Mouse (Mus musculus): ENCODE results near the gene Hpse.

Hpse gene

DNA sequence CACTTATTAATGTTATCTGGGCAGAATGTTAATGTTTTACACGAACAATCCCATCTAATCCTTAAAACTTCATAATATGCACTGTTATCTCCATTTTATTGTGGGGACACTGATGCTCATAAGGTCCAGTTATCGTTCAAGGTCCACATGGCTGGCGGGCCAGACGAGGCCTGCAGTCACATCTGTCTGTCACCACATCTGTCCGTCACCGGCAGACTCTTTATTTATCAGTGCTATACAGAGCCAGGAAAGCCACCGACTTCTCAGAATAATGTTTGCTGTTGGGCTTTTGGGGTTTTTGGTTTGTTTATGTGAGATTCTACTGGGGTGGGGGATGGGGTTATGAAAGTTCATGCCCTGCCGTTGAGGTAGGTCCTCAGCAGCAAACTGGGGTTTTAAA lies 81.0 kb downstream of the Hpse start:
- DNase-seq (ENCODE audit: low spot score) = no peak

DNA sequence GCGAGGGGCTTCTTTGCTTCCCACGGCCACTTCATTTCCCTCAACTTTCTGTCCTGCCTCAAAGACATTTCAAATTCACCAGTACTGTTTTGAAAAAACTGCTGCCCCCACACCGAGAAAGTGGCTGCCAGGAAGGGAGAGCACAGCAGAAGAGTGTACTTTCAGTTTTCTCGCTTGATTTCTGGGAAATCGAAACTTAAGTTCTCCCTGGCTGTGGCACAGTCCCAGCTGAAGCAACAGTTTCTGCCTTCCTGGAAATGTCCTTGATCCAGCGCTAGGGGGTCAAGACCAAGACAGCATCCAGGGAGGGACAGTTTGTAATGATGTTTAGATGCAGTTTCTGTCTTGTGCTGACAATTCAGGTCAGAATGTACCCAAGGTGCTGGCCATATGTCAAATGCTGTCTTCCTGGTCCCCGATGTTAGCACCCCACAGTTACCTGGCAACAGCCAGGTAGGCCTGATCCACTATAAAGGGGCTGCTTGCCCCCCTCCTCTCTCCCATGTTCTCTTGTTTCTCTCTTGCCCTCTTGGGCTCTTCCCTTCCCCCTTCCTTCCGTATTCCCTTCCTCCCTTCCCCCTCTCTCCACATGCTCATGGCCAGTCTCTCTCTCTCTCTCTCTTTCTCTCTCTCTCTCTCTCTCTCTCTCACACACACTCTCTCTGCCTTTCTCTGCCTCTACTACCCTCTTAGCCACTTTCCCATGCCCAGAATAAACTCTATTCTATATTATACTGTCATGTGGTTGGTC lies 82.5 kb downstream of the Hpse start:
- no peak for DNase-seq (ENCODE audit: low spot score)

- no peak for DNase-seq (ENCODE audit: low spot score)
Observed at GRCm38 (mm10) chr5:100635908-100636307, 83.6 kb downstream of the Hpse start.

DNA sequence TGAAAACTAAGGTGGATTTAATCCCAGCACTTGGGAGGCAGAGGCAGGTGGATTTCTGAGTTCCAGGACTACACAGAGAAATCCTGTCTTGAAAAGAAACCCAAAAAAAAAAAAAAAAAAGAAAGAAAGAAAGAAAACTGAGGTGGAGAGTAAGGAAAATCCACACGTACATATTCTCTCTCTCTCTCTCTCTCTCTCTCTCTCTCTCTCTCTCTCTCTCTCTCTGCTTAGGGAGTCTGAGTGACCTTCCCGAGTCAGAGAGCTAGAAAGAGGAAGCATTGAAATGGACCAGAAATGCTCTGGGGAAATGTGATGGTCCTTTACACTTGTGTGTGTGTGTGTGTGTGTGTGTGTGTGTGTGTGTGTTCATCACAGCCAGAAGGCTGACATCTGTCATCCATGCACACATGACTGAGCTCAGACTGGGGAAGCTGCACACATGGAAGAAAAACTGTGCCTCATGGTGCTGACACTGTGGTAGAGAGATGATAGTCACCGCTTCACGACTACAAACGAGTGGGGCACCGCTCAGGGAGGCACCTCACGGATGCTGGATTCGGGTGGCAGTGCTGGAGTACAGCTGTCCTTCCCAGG lies 84.5 kb downstream of the Hpse start:
- DNase-seq (ENCODE audit: low spot score) = no peak

GRCm38 (mm10) chr5:100632540-100633129 lies 86.9 kb downstream of the Hpse start:
- DNase-seq (ENCODE audit: low spot score) = no peak

All from urinary bladder, postnatal 10 days (tissue).